Mouse (Mus musculus) embryo, embryonic 9.5 days (tissue): ENCODE results near the gene Spag9.

Source experiments
- DNase-seq: peaks from one replicate; pipeline ENCODE4 v3.0.0-alpha.2; 2017; ENCODE audit errors: extremely low spot score

The Spag9 gene

DNA sequence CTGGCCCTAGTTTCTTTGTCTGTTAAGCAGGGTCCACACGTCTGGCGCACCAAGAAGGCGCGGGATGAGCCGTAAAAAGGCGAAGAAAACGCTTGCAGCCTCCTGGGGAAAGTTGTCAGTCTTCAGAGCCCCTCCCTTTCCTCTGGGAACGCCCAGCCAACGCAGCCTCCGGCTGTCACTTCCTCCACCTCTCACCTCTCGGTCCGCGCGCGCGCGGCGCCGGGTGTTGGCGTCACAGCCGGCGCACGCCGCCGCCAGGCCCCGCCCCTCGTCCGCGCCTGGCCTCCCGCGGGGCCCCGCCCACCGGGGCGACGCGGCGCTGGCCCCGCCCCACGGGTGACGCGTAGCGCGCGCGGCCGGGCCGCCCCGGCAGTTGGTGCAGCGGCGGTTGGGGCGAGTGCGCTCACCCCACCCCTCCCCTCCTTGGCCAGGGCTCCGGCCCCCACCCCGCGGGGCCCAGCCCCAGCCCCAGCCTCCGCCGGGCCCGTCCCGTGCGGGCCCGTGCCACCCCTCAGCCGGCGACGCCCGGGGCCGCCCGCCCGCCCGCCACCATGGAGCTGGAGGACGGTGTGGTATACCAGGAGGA is at the start of gene Spag9:
TSS of gene Spag9 (plus strand) at position 372 of the 586 bp plus-strand sequence.
- peak; percentile 94 for DNase-seq

DNA sequence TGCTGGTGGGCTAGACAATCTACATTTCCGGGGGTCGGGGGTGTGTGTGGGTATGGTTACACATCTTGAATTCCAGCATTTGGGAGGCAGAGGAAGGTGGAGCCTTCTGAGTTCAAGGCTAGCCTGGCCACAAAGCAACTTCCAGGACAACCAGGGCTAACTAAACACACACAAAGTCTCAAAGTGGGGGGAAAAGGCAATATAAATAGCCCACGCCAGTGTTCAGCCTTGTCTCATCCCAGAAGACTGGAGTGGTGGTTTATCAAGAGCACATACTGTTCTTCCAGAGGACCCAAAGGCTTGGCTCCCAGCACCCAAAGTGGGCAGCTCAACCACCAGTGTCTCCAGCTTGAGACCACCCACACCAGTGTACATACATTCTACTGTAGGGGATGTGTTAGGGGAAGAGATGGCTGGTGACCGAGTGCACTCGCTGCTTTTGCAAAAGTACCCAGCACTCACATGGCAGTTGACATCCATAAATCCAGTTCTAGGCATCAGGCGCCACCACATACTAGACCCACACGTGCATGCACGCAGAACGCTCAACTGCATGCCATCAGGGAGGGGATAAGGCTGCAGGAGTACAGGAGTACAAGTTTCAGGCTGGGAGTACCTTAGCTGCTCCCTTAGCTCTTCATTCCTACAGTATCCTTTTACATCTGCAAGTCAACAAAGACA is 46.9 kb upstream of the Spag9 start:
- no peak for DNase-seq

- DNase-seq, result no peak
Measured at GRCm38 (mm10) chr11:93950045-93950444, 45.8 kb upstream of the Spag9 start.

DNA sequence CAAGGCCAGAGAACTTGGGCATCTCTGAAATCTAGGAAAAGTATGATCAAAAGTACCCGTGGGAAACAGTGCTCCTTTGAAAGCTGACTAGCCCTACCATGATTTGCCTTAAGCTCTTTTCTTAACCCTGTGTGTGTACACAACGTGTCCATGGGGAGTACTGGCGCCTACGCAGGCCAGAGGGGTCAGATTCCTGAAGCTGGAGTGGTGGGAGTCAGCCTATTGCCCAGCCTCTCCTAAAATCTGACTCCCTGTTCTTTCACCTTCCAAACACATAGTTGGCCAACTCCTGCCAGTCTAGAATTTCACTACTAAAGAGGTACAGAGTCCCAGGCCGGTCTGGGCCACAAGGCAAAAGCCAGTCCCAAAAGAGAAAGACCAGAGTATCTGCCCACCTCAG is 43.5 kb upstream of the Spag9 start:
- DNase-seq, result no peak

- DNase-seq, result no peak
Measured at GRCm38 (mm10) chr11:93954738-93955255, 41.1 kb upstream of the Spag9 start.

DNA sequence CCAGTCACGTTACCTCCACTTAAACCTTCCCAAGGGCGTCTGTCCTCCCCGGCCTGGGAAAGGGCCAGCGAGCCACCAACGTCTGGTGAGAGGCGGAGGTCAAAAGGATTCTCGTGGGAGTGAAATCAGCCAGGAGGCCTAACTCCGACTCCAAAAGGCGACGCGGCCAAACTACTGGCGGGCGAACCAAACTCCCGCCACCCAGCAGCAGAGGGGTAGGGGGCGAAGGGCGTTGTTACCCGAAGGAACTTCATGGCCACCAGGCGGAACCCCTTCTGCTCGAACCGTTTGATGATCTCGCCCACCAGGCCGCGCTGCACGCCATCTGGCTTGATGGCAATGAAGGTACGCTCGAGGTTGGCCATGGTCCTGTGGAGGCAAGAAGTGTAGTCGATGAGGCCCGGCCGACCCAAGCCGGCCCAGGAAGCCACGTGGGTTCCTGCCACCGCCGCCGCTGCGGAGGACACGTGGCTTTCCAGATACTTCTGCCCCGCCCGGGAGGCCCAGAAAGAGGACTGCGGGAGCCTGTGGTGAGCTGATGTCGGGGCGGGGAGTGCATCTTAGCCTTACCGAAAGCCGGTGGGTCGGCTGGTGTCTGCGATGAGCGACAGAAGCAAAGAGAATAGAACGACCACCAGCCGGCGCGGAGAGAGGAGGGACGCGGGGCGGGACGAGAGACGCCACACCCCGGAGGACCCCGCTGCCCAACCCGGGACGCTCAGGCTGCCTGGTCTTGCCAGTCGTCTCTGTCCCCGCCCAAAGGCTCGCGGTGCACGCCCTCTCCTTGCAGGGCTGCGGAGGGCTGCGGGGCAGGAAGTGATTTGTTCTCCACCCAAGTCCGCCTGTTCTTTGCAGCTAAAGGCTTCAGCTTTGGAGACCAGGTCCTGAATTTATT is 40.4 kb upstream of the Spag9 start:
- peak; percentile 93 for DNase-seq

DNA sequence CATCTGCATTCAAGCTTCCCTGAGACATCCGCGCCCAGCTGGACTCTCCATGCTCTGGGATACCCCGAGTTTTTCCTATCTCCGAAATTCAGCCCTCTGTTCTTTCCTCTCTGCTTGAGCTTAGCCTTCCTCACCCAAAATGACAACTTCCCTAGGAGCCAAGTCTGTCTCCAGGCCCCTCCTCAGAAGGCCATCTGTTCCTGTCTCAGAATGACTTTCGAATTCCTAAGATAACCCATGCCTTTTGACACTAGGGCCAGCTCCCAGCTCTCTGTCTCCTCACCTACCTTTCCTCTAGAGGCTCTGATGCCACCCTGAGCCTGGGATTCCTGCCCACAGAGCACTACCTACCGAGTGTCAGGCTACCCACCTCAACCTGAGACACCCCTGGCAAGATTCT is 39.7 kb upstream of the Spag9 start, which contains the start of gene Nme2:
TSS of gene Nme2 (minus strand) at position 101 of the 400 bp plus-strand sequence.
- DNase-seq, result no peak

DNA sequence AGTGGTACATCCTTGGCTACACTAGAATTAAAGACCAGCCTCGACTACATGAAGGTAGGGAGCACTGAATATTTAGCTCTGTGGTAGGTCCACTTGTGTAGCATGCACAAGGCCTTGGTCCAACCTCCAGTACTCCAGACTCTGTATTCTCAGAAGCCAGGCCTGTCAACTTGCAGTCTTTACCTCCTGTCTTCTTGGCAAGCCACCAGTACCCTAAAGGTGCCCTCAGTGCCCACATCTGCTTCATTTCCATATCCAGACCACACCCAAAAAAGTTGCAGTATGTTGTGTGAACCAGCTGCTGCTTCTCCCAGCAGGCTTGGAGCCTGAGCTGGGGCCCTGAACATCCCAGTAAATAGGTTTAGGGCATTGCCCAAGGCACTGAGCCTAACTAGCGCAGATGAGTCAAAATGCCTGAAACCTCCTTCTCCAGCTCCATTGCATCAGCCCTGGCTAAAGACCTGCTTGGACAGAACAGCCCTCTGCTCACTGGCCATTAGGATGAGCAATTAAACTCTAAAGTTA is 38.8 kb upstream of the Spag9 start:
- no peak for DNase-seq

GRCm38 (mm10) chr11:93957746-93958145 is 38.1 kb upstream of the Spag9 start:
- DNase-seq, result no peak

DNA sequence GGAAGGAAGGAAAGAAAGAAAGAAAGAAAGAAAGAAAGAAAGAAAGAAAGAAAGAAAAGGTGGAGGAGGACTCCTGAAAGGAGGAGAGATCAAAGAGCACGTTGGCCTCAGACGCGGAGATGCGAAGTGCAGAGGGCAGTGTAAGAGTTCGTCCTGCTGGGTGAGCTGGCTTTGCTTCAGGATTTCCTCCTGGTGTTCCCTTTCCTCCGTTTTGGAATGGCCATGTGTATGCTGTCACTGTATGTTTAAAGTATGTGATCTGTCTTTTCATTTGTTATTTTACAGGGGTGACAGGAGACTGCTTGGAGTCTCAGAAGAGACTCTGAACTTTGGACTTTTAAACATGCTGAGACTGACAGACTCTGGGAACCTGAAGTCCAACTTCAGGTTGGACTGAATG is 34.4 kb upstream of the Spag9 start:
- no peak for DNase-seq

GRCm38 (mm10) chr11:93963013-93963412 is 32.9 kb upstream of the Spag9 start:
- DNase-seq, result no peak

- no peak for DNase-seq
Measured at GRCm38 (mm10) chr11:93965391-93965790, 30.5 kb upstream of the Spag9 start.

- DNase-seq, result peak; percentile 46
Measured at GRCm38 (mm10) chr11:93967381-93967780, 28.5 kb upstream of the Spag9 start.

GRCm38 (mm10) chr11:93968005-93968847 is 27.7 kb upstream of the Spag9 start, which contains the start of the genes Gm20390 and Nme1:
TSS of gene Gm20390 (minus strand) at chr11:93968293.
TSS of gene Nme1 (minus strand) at chr11:93968521.
- peak; percentile 99 for DNase-seq

- DNase-seq, result no peak
Measured at GRCm38 (mm10) chr11:93968848-93969128, 27.1 kb upstream of the Spag9 start.

- DNase-seq, result no peak
Measured at GRCm38 (mm10) chr11:93969171-93969570, 26.7 kb upstream of the Spag9 start.

- DNase-seq, result no peak
Measured at GRCm38 (mm10) chr11:93969799-93970198, 26.1 kb upstream of the Spag9 start.

DNA sequence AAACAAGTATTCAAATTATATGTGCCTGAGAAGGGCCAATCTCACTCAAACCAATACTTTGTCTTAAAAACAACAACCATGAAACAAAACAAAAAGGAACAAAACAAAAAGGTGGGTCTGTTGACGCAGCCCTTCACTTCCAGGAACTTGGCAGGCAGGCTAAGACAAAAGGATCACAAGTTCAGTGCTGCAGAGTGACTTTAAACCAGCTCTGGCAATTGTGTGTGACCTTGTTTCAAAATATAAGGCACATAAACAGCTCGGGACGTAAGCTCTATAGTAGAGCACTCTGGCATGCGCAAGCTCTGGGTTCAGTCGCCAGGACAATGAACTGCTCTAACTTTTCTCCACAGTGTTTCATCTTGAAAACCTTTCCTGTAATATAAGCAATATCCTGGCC is 22.9 kb upstream of the Spag9 start:
- no peak for DNase-seq

- DNase-seq, result no peak
Measured at GRCm38 (mm10) chr11:93979502-93980049, 16.3 kb upstream of the Spag9 start.

DNA sequence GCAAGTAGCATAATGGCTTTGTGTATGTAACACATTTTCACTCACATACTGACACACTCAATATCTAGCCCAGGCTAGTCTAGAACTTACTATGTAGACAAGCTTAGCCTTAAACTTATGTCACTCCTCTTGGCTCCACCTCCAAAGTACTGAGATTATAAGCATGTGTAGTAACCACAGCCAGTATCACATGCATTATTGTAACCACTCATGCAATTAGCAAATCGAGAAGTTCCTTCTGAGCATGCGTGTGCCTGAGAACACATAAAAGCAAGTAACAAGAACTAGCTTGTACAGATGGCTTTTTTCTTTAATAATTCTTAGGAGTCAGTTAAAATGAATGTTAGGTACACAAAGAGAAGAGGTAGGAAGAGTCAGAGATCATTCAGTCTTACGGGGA is 11.3 kb upstream of the Spag9 start:
- no peak for DNase-seq

DNA sequence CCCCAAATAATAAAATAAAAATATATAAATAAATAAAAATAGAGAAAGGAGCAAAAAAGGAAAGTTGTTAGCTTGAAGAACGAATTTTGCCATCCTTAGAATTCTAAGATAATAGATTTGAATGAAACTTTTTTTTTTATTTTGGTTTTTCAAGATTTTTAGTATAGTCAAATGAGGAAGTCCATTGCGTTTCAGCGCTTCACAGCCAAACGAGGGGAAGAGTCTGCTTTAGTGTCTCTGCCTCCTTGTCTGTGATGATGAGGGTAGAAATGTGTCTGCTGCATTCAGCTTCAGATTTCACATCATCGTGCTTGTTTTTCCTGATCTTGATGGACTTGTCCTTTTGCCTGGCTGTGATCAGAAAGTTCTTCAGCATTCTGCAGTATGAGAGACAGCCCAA is 10.6 kb upstream of the Spag9 start:
- DNase-seq, result no peak
